Mouse (Mus musculus) bone marrow, adult 2 months (tissue): ENCODE measurements around the gene Dock6.

Experiments
- CTCF ChIP-seq: fragments of 200-500 bp; IDR thresholded peaks from 2 replicates; pipeline ENCODE4 v1.5.1; 2011; ENCODE audit warnings: low read length, control low read depth; ENCODE audit not compliant: control insufficient read depth, insufficient read depth
- POLR2A ChIP-seq: fragments of 200-500 bp; IDR thresholded peaks from 2 replicates; pipeline ENCODE4 v1.6.1; 2011; ENCODE audit warnings: low read depth, mild to moderate bottlenecking, control low read depth, low read length, borderline replicate concordance; ENCODE audit not compliant: control insufficient read depth

GRCm38 (mm10) chr9:21847425-21847824 is 5.0 kb downstream of the Dock6 start:
- TF ChIP-seq POLR2A (no peak), CTCF (no peak)
